Mouse (Mus musculus) urinary bladder, postnatal 36 days (tissue): ENCODE measurements around the gene Ifngr1.

Experiments
- DNase-seq, 2 experiments: peaks; one replicate each; pipeline ENCODE4 v3.0.0; 2022; ENCODE audit warnings: low spot score in 2 of 2, mixed read lengths in 1 of 2

Gene Ifngr1

GRCm38 (mm10) chr10:19591641-19592441 lies at the start of gene Ifngr1:
Gene Ifngr1 (plus strand): TSS chr10:19591949.
- DNase-seq: peak; percentile 100

DNA sequence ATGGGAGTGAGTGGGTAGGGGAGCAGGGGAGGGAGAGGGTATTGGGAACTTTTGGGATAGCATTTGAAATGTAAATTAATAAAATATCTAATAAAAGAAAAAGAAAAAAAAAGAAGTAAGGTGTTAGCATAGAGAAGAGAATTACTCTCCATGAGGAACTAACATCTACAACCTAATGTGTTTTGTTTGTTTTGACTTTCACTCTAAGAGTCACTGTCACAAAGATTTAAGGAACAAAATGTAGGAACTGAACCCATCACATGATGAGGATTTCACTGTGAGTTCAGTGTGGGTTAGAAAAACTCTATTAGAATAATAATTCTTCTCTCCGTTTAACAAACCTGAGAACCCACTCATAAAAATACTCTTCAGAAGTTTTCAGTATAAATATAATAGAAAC lies 44.9 kb upstream of the Ifngr1 start:
- no peak for DNase-seq

GRCm38 (mm10) chr10:19548016-19548415 lies 43.7 kb upstream of the Ifngr1 start:
- DNase-seq: no peak

- no peak for DNase-seq
These were observed 43.3 kb upstream of the Ifngr1 start for GRCm38 (mm10) chr10:19548491-19548890.

- no peak for DNase-seq
These were observed 40.2 kb upstream of the Ifngr1 start for GRCm38 (mm10) chr10:19551585-19551984.

GRCm38 (mm10) chr10:19553857-19554256 lies 37.9 kb upstream of the Ifngr1 start:
- DNase-seq: no peak

- no peak for DNase-seq
These were observed 34.1 kb upstream of the Ifngr1 start for GRCm38 (mm10) chr10:19557696-19558095.

DNA sequence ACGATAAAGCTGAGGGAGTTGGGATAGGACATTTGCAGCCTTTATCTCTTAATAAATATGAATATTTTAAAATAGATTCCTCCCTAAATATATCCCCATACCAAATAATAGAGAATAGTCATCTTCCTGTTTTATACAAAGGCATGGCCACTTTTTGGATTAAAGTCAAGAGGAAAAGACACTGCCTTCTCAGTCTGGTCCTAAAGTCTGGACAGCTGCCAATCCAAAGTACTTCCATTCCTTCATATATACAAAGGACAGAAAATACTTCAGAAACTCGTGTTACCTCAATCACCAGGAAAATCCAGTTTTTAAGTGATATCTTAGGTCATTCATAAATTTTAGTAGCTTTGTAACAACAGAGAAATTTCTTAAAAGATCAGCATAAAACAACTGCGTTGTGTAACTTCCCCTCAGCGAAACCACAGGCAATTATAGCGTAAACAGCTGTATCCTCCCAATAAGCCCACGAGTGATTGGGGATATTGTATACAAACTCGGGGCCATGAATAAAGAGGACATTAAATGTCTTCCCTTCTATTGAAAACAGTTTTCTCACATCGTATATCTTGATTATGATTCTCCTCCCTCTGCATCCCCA lies 32.1 kb upstream of the Ifngr1 start:
- DNase-seq: no peak

DNA sequence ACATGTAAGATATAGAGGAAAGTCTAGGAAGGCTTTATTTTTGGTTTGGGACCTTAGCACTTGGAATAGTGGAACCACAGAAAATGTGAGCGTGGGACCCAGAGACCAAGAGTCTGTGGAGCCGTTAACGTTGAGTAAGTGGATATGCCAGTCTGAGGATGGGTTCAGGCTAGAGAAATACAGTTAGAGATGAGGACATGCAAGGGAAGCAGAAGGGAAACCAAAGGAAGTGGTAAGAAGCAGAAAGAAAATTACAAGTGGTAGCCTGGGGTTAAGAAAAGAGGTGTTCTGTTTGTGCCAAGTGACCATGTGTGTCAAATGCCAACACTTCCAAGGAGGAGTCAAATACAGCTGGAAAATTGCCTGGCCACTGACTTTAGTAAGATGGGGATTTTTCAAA lies 29.2 kb upstream of the Ifngr1 start:
- no peak for DNase-seq

DNA sequence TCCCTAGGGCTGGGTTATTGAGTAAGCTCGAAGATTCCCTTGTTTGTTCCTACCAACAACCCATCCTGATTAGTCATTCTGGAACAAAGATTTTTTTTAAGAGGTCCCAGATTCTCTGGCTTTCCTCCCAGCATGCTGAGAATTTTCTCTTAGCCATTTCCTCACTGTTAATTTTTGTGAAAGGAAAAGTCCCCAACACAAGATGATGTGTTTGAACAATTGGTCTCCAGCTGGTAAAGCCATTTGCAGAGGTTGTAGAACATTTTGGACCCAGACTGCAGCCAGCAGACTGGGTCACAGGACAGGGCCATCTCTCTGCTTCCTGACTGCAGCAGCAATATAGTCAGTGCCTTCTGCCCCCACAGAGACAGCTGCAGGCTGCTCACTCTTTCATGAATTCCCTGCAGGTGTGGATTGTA lies 28.3 kb upstream of the Ifngr1 start:
- DNase-seq: peak in 1 of 2 experiments; percentile 11

GRCm38 (mm10) chr10:19567481-19567880 lies 24.3 kb upstream of the Ifngr1 start:
- DNase-seq: no peak

GRCm38 (mm10) chr10:19570288-19570687 lies 21.5 kb upstream of the Ifngr1 start:
- DNase-seq: no peak

- no peak for DNase-seq
These were observed 21.0 kb upstream of the Ifngr1 start for GRCm38 (mm10) chr10:19570716-19571115.

DNA sequence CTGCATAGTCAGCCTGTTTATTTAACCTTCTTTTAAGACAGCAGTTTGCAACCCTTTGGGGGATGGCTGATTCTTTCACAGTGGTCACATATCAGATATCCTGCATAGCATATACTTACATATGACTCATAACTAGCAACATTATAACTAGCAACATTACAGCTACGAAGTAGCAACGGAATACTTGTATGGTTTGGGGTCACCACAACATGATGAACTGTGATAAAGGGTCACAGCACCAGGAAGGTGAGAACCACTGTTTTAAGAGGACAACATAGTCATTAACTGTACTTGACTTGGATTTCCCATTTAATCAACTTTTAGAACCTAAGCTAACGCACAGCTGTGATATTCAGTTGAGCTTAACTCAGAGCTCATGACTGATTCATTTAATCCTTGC lies 14.2 kb upstream of the Ifngr1 start:
- DNase-seq: no peak

GRCm38 (mm10) chr10:19578001-19578400 lies 13.7 kb upstream of the Ifngr1 start:
- DNase-seq: no peak

- DNase-seq: no peak
These were observed 13.3 kb upstream of the Ifngr1 start for GRCm38 (mm10) chr10:19578409-19578986.

DNA sequence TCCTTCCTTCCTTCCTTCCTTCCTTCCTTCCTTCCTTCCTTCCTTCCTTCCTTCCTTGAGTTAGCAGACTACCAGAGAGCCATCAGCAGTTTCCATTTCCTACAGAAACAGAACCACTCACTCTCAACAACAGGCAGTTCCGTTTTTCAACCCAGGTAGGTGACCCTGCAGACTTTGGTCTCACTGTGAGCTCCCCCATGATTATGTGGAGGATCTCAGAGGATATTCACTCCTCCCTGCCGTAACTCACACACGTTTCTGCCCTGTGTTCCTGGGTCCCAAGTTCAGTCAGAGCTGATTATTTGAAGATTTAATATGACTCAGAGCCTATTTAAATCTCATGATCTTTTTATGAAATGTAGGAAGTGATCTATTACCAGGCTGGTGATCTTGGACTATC lies 11.1 kb upstream of the Ifngr1 start:
- no peak for DNase-seq

DNA sequence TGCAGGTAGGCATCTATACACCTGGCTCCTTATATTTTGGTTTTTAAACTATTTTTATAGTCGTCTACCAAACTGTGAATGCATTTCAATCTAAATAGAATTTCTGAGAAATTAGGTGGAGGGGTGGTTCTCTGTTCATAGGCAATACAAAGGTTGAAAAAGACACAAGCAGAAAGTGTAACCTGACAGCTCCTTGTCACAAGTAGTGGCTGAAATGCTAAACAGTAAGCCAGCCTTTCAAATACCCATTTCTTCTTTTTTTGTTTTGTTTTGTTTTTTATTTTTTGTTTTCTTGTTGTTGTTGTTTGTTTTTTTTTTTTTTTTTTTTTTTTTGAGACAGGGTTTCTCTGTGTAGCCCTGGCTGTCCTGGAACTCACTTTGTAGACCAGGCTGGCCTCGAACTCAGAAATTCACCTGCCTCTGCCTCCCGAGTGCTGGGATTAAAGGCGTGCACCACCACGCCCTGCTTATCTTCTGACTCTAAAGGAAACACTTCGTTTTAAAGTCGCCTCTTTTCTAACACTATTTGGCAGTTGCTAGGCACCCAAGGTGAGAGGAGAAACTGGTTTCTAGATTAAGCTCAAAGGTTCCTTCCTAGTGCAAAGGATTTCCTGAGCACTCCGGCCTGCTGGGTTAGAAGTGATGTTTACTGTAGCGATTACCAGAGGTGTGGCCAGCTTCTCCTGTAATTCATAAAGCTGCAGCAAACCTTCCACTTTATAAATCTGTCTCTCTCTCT lies 9.7 kb upstream of the Ifngr1 start:
- no peak for DNase-seq

GRCm38 (mm10) chr10:19582806-19583430 lies 8.8 kb upstream of the Ifngr1 start:
- DNase-seq: no peak

GRCm38 (mm10) chr10:19584064-19584463 lies 7.7 kb upstream of the Ifngr1 start:
- DNase-seq: no peak

GRCm38 (mm10) chr10:19584846-19585245 lies 6.9 kb upstream of the Ifngr1 start:
- no peak for DNase-seq

DNA sequence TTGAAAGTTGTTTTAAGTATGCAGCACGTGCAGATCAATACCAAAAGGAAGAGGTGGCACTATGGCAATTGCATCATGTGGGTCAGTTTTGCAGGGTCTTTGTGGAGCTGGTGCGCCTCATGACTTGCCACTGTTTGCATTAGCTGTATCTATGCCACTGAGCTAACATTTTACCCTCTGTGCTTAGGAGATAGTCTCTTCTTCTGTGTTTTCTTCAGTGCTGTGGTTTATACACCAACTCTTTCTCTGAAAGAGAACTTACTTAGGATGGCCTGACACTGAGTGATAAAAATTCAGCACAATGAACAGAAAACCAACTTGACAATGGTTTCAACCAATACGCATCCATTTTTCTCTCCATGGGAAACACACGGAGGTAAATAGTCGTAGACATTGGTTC lies 5.9 kb upstream of the Ifngr1 start:
- DNase-seq: no peak
